Mouse (Mus musculus) lung, embryonic 16.5 days (tissue): ENCODE measurements around the gene Rsph14. TPM values are rescaled to one million over a fixed set of nuclear protein-coding genes. Genes with fewer than 3 reads are reported as not detected.
A peak's percentile ranks its signal among the peaks of the same experiment; 100 is the strongest.

Experiments
- ATAC-seq: fragments of 200-750 bp; cut with Nextera tagmentation; 2 replicates; pipeline ENCODE4 v1.8.0; 2017; ENCODE audit warnings: low read depth, mild to moderate bottlenecking, moderate library complexity
- H3K27ac ChIP-seq: fragments of 300-500 bp; sonication (generic); 2 replicates; pipeline ENCODE4 v1.5.1; 2014; ENCODE audit warnings: mild to moderate bottlenecking, control low read depth, low read length
- H3K27me3 ChIP-seq: fragments of 300-500 bp; sonication (generic); 2 replicates; pipeline ENCODE4 v1.6.1; 2014; ENCODE audit warnings: low read depth, low read length, mixed read lengths; ENCODE audit not compliant: control insufficient read depth, insufficient read depth
- H3K36me3 ChIP-seq: fragments of 300-500 bp; sonication (generic); 2 replicates; pipeline ENCODE4 v1.6.1; 2014; ENCODE audit warnings: low read length; ENCODE audit not compliant: control insufficient read depth, insufficient read depth
- H3K4me1 ChIP-seq: fragments of 300-500 bp; sonication (generic); replicated peaks from 2 replicates; pipeline ENCODE4 v1.6.1; 2014; ENCODE audit warnings: low read length, mixed read lengths; ENCODE audit not compliant: control insufficient read depth, insufficient read depth
- H3K4me2 ChIP-seq: fragments of 300-500 bp; sonication (generic); 2 replicates; pipeline ENCODE4 v1.6.1; 2014; ENCODE audit warnings: low read depth, low read length, control low read depth
- H3K4me3 ChIP-seq: fragments of 300-500 bp; sonication (generic); 2 replicates; pipeline ENCODE4 v1.5.1; 2014; ENCODE audit warnings: mild to moderate bottlenecking, low read length, control low read depth
- H3K9ac ChIP-seq: fragments of 300-500 bp; sonication (generic); 2 replicates; pipeline ENCODE4 v1.6.1; 2014; ENCODE audit warnings: low read length, control low read depth
- H3K9me3 ChIP-seq: fragments of 300-500 bp; sonication (generic); 2 replicates; pipeline ENCODE4 v1.6.1; 2016; ENCODE audit warnings: low read length; ENCODE audit not compliant: control insufficient read depth
- WGBS: fragments of 180-500 bp; shearing (Covaris S2); extraction: QIAGEN DNeasy Blood & Tissue Kit; methylation state at CpG from one replicate; pipeline ENCODE4 v1.1.7; 2014; 5-methylcytosine and 5-hydroxymethylcytosine counted together
- polyA plus RNA-seq: library from polyadenylated mRNA; unstranded; fragments of >200 nt; fragmentation: Nextera tagmentation; extraction: Ambion mirVana; gene quantifications from 2 replicates; pipeline ENCODE4 v1.2.1, GENCODE M21; 2015

Rsph14 gene
- polyA plus RNA-seq, 1 experiment from 2014 or later: 3.3 TPM

GRCm38 (mm10) chr10:75020271-75020670, 12.1 kb downstream of the Rsph14 start:
- H3K9me3 ChIP-seq: no peaks in the 10 kb centered on the region
- WGBS: 13% methylated on average over 2 of the region's 2 CpGs
- no peak overlapping the region for H3K27ac ChIP-seq
- no peaks in the 10 kb centered on the region for H3K36me3 ChIP-seq
- no peak overlapping the region for H3K9ac ChIP-seq
- H3K27me3 ChIP-seq: no peaks in the 10 kb centered on the region
- no peak for ATAC-seq
- no peak overlapping the region for H3K4me3 ChIP-seq
- H3K4me1 ChIP-seq: no peaks in the 10 kb centered on the region
- no peak overlapping the region for H3K4me2 ChIP-seq

DNA sequence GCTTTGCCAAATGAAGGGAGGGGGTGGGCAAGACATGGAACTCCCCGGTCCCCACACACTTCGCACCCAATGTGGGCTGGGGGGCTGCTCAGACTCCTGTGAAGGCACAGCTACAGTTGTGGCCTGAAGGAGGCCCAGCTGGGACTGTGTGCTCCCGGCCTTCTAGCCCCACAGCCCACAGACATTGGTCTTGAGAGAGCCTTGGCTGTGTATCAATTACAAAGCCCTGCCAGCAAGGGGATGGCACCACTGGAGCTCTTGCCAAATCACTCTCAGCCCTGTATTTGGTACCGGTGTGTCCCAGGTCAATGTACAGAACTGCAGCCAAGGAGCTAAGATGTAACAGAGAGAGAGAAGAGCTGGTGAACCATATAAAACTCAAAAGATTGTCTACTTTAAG, 15.9 kb downstream of the Rsph14 start:
- Histone ChIP-seq H3K9me3 (no peaks in the 10 kb centered on the region), H3K9ac (no peak overlapping the region), H3K4me2 (no peak overlapping the region), H3K27me3 (no peaks in the 10 kb centered on the region), H3K36me3 (no peaks in the 10 kb centered on the region), H3K4me1 (no peaks in the 10 kb centered on the region), H3K4me3 (no peak overlapping the region), H3K27ac (no peak overlapping the region)
- no peak for ATAC-seq
- 69% methylated on average over 4 of the region's 4 CpGs for WGBS

- no peak overlapping the region for H3K4me3 ChIP-seq
- H3K36me3 ChIP-seq: no peaks in the 10 kb centered on the region
- H3K4me1 ChIP-seq: no peaks in the 10 kb centered on the region
- H3K9me3 ChIP-seq: no peaks in the 10 kb centered on the region
- no peak overlapping the region for H3K4me2 ChIP-seq
- no peaks in the 10 kb centered on the region for H3K27me3 ChIP-seq
- H3K27ac ChIP-seq: no peak overlapping the region
- 58% methylated on average over 14 of the region's 14 CpGs for WGBS
- ATAC-seq: no peak
- H3K9ac ChIP-seq: no peak overlapping the region
These were observed 16.9 kb downstream of the Rsph14 start for GRCm38 (mm10) chr10:75015465-75015864.

DNA sequence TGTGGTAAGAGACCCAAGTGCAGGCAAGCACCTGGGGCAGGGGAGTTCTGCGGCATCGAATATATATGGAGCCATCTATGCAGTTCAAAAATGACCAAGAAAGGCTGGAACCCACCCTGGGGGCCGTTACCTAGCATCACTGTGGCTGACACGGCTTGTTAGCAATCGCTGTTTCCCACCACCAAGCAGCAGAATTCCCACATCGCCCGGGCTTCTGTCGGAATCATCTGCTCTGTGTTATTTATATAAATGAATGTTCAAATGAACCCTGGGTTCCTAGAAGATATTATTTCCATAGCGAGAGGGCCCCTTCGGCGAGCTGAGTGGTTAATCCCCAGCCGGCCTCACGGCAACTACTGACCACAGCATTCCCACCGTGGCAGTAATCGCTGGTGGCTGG, 21.7 kb downstream of the Rsph14 start:
- no peak overlapping the region for H3K4me2 ChIP-seq
- no peak overlapping the region for H3K27ac ChIP-seq
- WGBS: 80% methylated on average over 15 of the region's 15 CpGs
- H3K9me3 ChIP-seq: no peaks in the 10 kb centered on the region
- H3K4me1 ChIP-seq: no peaks in the 10 kb centered on the region
- no peaks in the 10 kb centered on the region for H3K27me3 ChIP-seq
- no peaks in the 10 kb centered on the region for H3K36me3 ChIP-seq
- no peak overlapping the region for H3K9ac ChIP-seq
- no peak overlapping the region for H3K4me3 ChIP-seq
- ATAC-seq: no peak

- Histone ChIP-seq H3K9ac (no peak overlapping the region), H3K4me1 (peaks cover 11% of the 10 kb centered on the region), H3K4me3 (no peak overlapping the region), H3K4me2 (no peak overlapping the region), H3K27ac (no peak overlapping the region), H3K9me3 (no peaks in the 10 kb centered on the region), H3K27me3 (no peaks in the 10 kb centered on the region), H3K36me3 (no peaks in the 10 kb centered on the region)
- ATAC-seq: no peak
- 60% methylated on average over 8 of the region's 8 CpGs for WGBS
These were observed 25.3 kb downstream of the Rsph14 start for GRCm38 (mm10) chr10:75006889-75007662.

DNA sequence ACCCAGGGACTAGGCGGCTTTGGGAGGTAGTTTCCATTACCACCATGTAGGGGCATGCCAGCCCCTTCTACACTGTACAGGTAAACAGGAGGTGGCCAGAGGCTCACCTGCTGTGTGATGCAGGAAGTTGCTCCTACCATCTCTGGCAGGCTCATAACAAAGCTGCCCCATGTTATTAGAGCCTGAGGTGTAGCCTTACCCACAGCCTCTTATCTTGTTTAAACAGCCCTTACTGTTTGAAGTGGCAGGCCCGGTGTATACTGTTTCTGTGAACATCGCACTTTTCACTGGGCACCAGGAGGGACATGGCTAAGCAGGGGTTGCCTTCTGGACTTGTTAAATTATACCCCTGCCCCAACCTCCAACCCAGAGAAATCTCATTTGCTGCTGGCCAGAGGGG, 28.3 kb downstream of the Rsph14 start:
- peak; percentile 76 for ATAC-seq
- Histone ChIP-seq H3K4me2 (no peak overlapping the region), H3K27me3 (no peaks in the 10 kb centered on the region), H3K4me3 (no peak overlapping the region), H3K36me3 (no peaks in the 10 kb centered on the region), H3K27ac (no peak overlapping the region), H3K9ac (no peak overlapping the region), H3K4me1 (peaks cover 11% of the 10 kb centered on the region), H3K9me3 (no peaks in the 10 kb centered on the region)
- WGBS: 35% methylated on average over 3 of the region's 3 CpGs

DNA sequence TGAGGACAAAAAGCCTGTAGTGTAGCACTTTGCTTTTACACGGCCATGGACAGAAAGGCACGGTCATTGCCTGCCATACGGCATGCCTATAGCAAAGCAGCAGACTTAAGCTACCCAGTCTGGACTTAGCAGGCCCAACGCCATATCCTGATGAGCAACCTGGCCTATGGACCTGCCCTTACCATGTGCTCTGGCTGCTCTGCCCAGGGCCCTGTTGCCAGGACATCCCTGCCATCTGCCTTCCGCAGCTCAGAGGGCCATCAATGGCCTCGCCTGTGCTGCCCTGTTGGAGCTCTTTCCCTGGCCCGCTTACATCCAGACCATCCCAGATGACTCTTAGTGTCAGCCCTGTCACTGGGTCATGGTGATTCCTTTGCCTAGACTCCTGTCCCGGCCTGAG, 31.0 kb downstream of the Rsph14 start:
- Histone ChIP-seq H3K27me3 (no peaks in the 10 kb centered on the region), H3K9me3 (no peaks in the 10 kb centered on the region), H3K27ac (no peak overlapping the region), H3K4me3 (no peak overlapping the region), H3K4me1 (peaks cover 11% of the 10 kb centered on the region), H3K36me3 (no peaks in the 10 kb centered on the region), H3K4me2 (no peak overlapping the region), H3K9ac (no peak overlapping the region)
- no peak for ATAC-seq
- WGBS: 90% methylated on average over 8 of the region's 8 CpGs

DNA sequence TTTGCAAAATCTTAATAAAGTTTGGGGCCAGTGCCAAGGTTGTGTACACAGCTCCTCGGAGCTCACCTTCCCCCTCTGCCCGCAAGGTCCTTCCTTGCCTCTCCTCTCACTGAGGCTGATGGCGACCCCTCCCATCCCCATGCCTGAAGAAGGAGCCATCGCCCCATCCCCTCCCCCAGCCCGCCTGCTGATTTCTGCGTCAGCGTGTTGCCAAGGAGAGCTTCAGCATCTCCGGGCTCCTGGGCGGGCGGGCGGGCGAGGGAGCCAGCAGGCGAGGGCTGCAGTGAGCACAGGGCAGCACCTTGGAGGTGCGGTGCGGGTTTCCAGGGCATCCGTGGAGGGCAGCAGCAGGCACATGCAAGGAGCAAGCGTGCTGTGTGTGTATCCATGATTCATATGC, 37.0 kb downstream of the Rsph14 start:
- Histone ChIP-seq H3K36me3 (0 out of 2 replicates have a peak, but pooled peaks cover 3% of the 10 kb centered on the region), H3K27me3 (no peaks in the 10 kb centered on the region), H3K4me1 (peaks cover 9% of the 10 kb centered on the region; the same call in 1 of the 2 replicates), H3K9ac (no peak overlapping the region), H3K4me2 (peak overlapping the region; percentile 39; the same call in 1 of the 2 replicates), H3K27ac (no peak overlapping the region), H3K4me3 (peak overlapping the region; percentile 9; the same call in 1 of the 2 replicates), H3K9me3 (no peaks in the 10 kb centered on the region)
- 7% methylated on average over 17 of the region's 17 CpGs for WGBS
- ATAC-seq: peak; percentile 44

- Histone ChIP-seq H3K27me3 (no peaks in the 10 kb centered on the region), H3K4me1 (peaks cover 10% of the 10 kb centered on the region; the same call in 1 of the 2 replicates), H3K4me3 (no peak overlapping the region), H3K9ac (no peak overlapping the region), H3K9me3 (no peaks in the 10 kb centered on the region), H3K4me2 (peak overlapping the region; percentile 39; the same call in 1 of the 2 replicates), H3K36me3 (0 out of 2 replicates have a peak, but pooled peaks cover 3% of the 10 kb centered on the region), H3K27ac (no peak overlapping the region)
- ATAC-seq: peak; percentile 21; the same call in 1 of the 2 replicates
- WGBS: 13% methylated on average over 5 of the region's 5 CpGs
These were observed 37.5 kb downstream of the Rsph14 start for GRCm38 (mm10) chr10:74994863-74995262.
